Mouse (Mus musculus): ENCODE measurements around the gene Jak3. TPM values are rescaled to one million over a fixed set of nuclear protein-coding genes. Genes with fewer than 3 reads are reported as not detected.

Jak3 gene
- polyA plus RNA-seq (2012; ENCODE audit: insufficient read depth, insufficient read length, low replicate concordance, missing spikeins) = not detected in 2 replicates

GRCm38 (mm10) chr8:71676020-71676741 is at the start of gene Jak3:
TSS of gene Jak3 (plus strand) at chr8:71676296.
- TF ChIP-seq POLR2A (IDR thresholded peaks at IDR 0.05; ENCODE audit: insufficient read depth, low read depth, low read length) (peak; percentile 41; the same call in 1 of the 2 replicates), CTCF (IDR thresholded peaks at IDR 0.05; ENCODE audit: insufficient read depth, low read depth, low read length) (no peak)
- WGBS = 5% methylated on average over 39 of the region's 40 CpGs

DNA sequence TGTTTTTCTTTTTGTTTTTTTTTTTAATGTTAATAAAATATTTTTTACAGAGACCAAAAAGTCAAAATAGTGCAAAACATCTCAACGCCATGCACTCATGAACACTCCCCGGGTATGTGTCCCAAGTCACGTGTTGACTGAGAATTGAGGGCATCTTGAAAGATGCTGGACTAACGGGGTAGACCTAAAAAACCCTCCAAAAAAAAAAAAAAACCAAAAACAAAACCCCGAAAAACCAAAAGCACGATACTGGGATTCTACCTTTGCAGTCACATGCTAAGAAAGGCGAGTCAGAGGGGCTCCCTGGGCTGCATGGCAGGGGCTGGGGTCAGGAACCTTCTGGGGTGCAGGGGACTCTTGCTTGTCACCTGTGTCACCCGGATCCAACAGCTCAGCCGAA is 49.3 kb upstream of the Jak3 start:
- 83% methylated on average over 9 of the region's 9 CpGs for WGBS
- Histone ChIP-seq H3K27ac (ENCODE audit: insufficient read depth, low read depth, low read length) (no peak overlapping the region), H3K4me3 (ENCODE audit: insufficient read depth, low read depth, low read length) (no peak overlapping the region), H3K4me1 (ENCODE audit: control insufficient read depth, insufficient read depth, low read length) (peaks cover 24% of the 10 kb centered on the region)
- TF ChIP-seq CTCF (IDR thresholded peaks at IDR 0.05; ENCODE audit: insufficient read depth, low read depth, low read length) (no peak), POLR2A (IDR thresholded peaks at IDR 0.05; ENCODE audit: insufficient read depth, low read depth, low read length) (no peak)

More at GRCm38 (mm10) chr8:71676020-71676741, at the start of gene Jak3:
- peaks cover 10% of the 10 kb centered on the region; the same call in 1 of the 2 replicates for H3K4me1 ChIP-seq (ENCODE audit: control insufficient read depth, insufficient read depth, low read length)
- H3K27ac ChIP-seq (ENCODE audit: insufficient read depth, low read depth, low read length) = no peak within 1 kb of the TSS
- H3K4me3 ChIP-seq (ENCODE audit: insufficient read depth, low read depth, low read length) = peak within 1 kb of the TSS; percentile 63

- 56% methylated on average over 9 of the region's 9 CpGs for WGBS
- no peak overlapping the region for H3K27ac ChIP-seq (ENCODE audit: insufficient read depth, low read depth, low read length)
- no peak for TF ChIP-seq POLR2A (IDR thresholded peaks at IDR 0.05; ENCODE audit: insufficient read depth, low read depth, low read length)
- TF ChIP-seq CTCF (IDR thresholded peaks at IDR 0.05; ENCODE audit: insufficient read depth, low read depth, low read length) = no peak
- H3K4me3 ChIP-seq (ENCODE audit: insufficient read depth, low read depth, low read length) = no peak overlapping the region
- H3K4me1 ChIP-seq (ENCODE audit: control insufficient read depth, insufficient read depth, low read length) = peaks cover 24% of the 10 kb centered on the region
Measured at GRCm38 (mm10) chr8:71627265-71628099, 48.6 kb upstream of the Jak3 start.

GRCm38 (mm10) chr8:71628396-71629095 is 47.5 kb upstream of the Jak3 start:
- TF ChIP-seq CTCF (IDR thresholded peaks at IDR 0.05; ENCODE audit: insufficient read depth, low read depth, low read length) = no peak
- Histone ChIP-seq H3K4me3 (ENCODE audit: insufficient read depth, low read depth, low read length) (peak overlapping the region; percentile 45), H3K4me1 (ENCODE audit: control insufficient read depth, insufficient read depth, low read length) (peaks cover 24% of the 10 kb centered on the region), H3K27ac (ENCODE audit: insufficient read depth, low read depth, low read length) (no peak overlapping the region)
- 13% methylated on average over 16 of the region's 16 CpGs for WGBS

DNA sequence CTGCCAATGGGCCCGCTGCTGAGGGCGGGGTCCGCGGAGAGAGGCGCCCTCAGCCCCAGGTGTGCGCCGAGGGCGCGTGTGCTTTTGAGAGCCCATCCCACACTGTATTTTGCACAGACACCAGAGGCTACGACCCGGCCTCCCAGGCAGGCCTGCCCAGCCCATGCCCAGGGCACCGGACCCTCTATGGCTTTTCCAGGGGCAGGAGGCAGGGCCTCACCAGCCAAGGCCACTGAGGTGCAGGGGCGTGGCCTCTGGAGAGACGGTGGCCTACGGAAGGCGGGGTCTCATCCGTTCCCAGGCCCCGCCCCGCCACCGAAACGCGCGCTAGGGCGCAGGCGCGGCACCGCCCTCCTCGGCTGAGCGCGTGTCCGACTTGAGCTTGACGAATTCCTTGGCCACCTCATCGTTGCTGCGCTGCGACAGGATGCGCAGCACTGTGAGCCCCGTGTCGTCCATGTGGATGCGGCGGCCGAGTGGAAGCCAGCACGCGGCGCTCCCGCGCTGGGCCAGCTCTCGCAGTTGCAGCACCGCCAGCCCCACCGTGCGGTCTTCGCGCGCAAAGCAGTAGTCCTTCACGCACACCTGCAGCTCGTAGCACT is 46.9 kb upstream of the Jak3 start:
- Histone ChIP-seq H3K4me1 (ENCODE audit: control insufficient read depth, insufficient read depth, low read length) (peaks cover 28% of the 10 kb centered on the region), H3K27ac (ENCODE audit: insufficient read depth, low read depth, low read length) (no peak overlapping the region), H3K4me3 (ENCODE audit: insufficient read depth, low read depth, low read length) (peak overlapping the region; percentile 45)
- WGBS = 1% methylated on average over 55 of the region's 55 CpGs
- TF ChIP-seq CTCF (IDR thresholded peaks at IDR 0.05; ENCODE audit: insufficient read depth, low read depth, low read length) = peak; percentile 41; the same call in 1 of the 2 replicates
- TF ChIP-seq POLR2A (IDR thresholded peaks at IDR 0.05; ENCODE audit: insufficient read depth, low read depth, low read length) = 0 out of 2 replicates have a peak, but pooled peaks have one; percentile 19

DNA sequence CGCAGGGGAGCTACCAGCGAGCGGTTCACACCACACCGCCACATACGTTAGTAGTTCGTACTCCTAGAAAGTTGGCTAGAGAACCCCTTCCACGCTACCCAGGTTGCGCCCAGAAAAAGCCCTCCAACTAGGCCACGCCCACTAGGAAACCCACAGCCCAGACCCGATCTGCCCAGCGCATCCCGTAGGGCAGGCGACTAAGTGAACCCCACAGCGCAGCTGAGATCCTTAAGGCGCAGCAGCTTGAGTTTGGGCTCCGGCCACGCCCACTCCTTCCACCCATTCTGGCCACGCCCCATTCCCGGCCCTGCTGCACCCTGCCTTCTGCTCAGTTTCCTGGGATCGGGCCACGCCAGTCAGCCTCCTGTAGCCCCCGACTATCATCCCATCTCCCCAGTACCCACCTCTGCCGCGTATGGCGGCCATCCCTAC is 46.3 kb upstream of the Jak3 start:
- no peak overlapping the region for H3K27ac ChIP-seq (ENCODE audit: insufficient read depth, low read depth, low read length)
- TF ChIP-seq POLR2A (IDR thresholded peaks at IDR 0.05; ENCODE audit: insufficient read depth, low read depth, low read length) (no peak), CTCF (IDR thresholded peaks at IDR 0.05; ENCODE audit: insufficient read depth, low read depth, low read length) (no peak)
- H3K4me1 ChIP-seq (ENCODE audit: control insufficient read depth, insufficient read depth, low read length) = peaks cover 28% of the 10 kb centered on the region
- 13% methylated on average over 25 of the region's 25 CpGs for WGBS
- peak overlapping the region; percentile 45 for H3K4me3 ChIP-seq (ENCODE audit: insufficient read depth, low read depth, low read length)

- Histone ChIP-seq H3K4me1 (ENCODE audit: control insufficient read depth, insufficient read depth, low read length) (peaks cover 28% of the 10 kb centered on the region), H3K27ac (ENCODE audit: insufficient read depth, low read depth, low read length) (no peak overlapping the region), H3K4me3 (ENCODE audit: insufficient read depth, low read depth, low read length) (no peak overlapping the region)
- TF ChIP-seq POLR2A (IDR thresholded peaks at IDR 0.05; ENCODE audit: insufficient read depth, low read depth, low read length) = no peak
- no peak for TF ChIP-seq CTCF (IDR thresholded peaks at IDR 0.05; ENCODE audit: insufficient read depth, low read depth, low read length)
- WGBS = 90% methylated on average over 6 of the region's 6 CpGs
Measured at GRCm38 (mm10) chr8:71630761-71631160, 45.3 kb upstream of the Jak3 start.

DNA sequence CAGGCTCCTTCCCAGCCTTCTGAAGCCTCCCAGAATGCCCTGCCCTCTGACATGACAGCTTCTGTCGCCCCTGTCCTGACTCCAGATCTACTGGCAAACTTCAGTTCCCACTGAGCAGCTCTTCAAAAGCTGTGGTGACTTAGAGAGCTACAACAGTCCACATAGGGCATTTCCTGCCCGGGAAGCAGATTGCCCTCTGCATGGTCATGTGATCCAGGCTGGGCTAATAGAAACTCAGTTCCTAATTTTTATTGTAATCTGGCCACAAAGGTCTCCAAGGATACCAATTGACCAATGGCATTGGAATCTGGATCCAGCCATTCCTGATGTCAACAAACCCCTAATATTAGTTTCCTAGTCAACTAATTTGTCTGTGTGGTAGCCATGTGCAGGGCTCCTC is 44.2 kb upstream of the Jak3 start:
- TF ChIP-seq CTCF (IDR thresholded peaks at IDR 0.05; ENCODE audit: insufficient read depth, low read depth, low read length) (no peak), POLR2A (IDR thresholded peaks at IDR 0.05; ENCODE audit: insufficient read depth, low read depth, low read length) (no peak)

More for the DNA sequence above, 44.2 kb upstream of the Jak3 start:
- Histone ChIP-seq H3K4me3 (ENCODE audit: insufficient read depth, low read depth, low read length) (no peak overlapping the region), H3K4me1 (ENCODE audit: control insufficient read depth, insufficient read depth, low read length) (peaks cover 28% of the 10 kb centered on the region), H3K27ac (ENCODE audit: insufficient read depth, low read depth, low read length) (no peak overlapping the region)
- 64% methylated on average over 2 of the region's 2 CpGs for WGBS
